Mouse (Mus musculus): ENCODE results near the gene Bik.

The Bik gene

DNA sequence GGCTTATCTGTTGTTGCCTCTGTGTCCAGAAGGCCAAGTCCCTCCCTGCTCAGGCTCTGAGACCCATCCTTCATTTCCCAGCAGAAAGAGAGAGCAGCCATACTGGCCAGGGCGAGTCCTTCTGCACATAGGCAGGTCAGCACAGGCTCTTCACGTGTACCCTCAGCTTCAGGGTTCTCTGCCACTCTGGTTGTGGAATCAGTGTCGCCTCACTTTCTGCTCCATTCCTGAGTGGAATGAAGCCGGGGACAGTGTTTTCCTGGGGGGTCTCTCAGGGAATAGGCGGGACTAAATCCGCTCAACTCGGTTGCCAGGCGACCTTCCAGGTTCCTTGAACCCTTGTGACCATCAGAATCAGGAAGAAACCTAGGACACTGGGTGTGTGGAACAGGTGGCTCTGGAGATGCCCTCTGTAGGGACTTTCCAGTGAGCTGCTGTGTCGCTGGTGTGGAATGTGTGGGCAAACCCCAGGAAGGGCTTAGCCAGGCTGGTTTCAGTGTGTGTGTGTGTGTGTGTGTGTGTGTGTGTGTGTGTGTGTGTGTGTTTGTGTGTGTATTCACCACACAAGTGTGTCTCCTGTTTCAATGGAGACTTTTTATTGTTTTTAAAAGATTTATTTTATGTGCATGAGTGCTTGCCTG, 15.1 kb downstream of the Bik start:
- intact Hi-C loops (cut with DNase I) = no loop called here

DNA sequence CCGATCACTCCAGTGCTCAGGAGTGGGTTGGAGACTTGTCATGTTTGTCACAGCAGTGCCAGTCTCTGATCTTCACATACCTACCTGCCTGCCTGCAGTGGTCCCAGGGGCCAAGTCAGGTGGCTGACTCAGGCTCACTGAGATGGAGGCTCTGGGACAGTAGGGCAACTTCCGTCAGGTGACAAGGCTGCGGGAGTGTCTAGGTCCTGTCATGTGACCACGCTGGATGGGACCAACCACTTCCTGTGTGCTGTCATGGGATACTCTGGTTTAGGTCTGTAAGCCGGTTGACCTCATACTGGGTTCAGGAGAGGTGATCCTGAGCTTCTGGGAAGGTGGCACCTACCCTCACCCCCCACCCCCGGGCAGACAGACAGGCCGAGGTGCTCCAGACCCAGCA, 19.4 kb downstream of the Bik start:
- intact Hi-C loops (cut with DNase I) = no loop called here

DNA sequence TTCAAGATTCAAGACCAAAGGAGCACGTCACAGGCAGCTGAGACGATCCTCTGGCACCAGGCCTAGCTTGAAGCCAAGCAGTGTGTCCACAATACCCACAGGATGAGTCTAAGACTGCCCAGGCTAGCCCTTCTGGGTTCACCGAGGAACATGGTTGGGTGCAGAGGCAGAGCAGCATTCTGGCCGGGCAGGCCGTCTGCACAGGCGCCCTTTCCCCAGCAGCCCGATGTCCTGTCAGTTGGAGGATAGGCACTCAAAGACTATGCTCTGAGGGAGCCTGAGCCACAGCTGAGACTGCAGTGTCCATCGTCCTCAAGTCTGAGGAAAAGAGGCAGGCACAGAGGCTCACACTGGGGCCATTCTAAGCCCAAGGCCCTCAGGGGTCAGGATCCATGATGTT, 20.5 kb downstream of the Bik start:
- intact Hi-C loops (cut with DNase I) = no loop called here

DNA sequence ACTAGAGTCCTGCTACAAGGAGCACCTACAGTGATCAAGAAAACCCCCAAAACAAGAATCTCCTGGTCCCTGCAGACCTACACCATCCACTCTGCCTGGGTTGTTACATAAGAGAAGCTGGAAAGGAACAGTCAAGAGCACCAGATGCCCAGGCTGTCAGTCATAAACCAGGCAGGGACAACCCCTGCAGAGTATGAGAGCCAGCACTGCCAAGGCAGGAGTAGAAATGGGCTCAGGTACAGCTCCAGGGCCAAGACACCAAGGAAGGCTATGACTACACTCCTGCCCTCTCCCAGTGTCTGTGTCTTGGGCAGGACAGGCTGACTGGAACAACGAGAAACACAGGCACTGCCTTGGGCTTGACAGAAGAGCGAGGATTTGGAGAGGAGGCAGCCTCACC, 23.5 kb downstream of the Bik start:
- intact Hi-C loops (cut with DNase I) = no loop called here

DNA sequence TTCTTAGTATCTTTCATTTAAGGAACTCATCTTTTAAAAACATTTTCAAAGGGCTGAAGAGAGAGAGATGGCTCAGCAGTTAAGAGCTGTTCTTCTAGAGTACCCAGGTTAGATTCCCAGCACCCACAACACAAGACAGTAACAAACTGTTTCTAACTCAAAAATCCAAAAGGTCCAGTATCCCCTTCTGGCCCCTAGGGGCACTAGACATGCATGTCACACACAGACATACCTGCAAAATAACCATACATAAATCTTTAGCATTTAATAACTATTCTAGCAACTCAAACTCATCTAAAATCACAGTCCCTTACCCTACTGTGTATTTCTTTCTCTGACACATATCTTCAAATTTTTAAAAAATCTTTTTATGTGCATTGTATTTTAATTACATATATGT, 27.2 kb downstream of the Bik start:
- intact Hi-C loops (cut with DNase I) = no loop called here

DNA sequence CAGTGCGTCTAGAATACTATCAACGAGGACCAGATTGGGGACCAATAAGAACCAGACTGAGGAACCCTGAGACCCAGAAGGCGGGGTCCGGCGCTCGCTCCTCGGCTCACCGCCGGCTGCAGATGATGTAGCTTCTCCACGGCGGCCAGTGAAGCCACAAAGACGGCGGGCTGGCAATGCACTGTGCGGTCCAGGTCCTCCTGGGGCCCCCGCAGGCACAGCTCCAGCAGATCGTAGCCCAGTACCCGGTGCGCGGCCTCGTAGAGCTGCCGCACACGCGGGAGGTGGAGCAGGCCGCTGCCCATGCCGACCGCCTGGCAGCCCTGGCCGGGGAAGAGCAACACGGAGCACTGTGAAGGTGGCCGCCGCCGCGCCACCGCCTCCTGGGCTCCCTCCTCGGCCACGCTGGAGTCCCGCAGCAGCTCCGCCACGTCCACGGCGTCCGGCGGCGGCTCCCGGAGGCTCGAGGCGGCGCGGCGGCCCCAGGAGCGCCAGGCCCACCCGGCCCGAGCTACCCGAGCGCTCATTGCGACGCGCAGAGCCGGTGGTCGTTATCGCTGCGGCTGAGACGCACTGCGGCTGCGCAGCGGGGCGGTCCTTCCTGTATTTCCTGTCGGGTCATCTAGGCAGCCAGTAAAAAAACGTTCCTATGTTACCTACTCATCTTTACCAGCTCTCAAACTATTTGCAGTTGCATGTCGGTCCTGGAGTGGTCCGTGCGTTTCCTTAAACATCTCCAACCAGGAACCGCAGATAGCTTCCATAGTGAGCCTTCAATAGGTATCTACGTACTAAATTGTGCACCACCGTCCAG, 28.7 kb downstream of the Bik start:
- intact Hi-C loops (cut with DNase I) = no loop called here

DNA sequence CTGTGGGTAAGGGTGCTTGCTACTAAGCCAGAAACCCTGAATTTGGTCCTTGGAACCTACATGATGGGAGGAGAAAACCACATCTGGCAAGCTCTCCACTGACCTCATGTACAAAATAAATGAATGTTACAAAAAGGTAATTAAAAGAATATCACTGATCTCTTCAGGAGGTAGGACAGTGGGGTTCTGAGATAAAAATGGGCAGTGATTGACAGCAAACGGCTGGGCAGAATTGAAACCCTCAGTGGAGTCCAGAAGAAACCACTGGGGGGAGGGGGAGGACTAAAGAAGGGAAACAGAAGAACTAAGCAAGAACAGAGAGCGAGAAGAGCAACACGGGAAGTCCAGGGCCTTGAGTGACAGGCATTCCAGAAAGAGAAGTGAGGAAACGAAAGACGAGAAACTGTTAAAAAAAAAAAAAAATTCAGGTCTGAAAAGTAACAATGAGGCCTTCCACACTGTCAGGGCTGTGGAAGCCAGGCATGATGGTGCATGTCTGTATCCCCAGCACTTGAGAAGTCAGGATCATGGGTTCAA, 34.3 kb downstream of the Bik start:
- intact Hi-C loops (cut with DNase I) = no loop called here

DNA sequence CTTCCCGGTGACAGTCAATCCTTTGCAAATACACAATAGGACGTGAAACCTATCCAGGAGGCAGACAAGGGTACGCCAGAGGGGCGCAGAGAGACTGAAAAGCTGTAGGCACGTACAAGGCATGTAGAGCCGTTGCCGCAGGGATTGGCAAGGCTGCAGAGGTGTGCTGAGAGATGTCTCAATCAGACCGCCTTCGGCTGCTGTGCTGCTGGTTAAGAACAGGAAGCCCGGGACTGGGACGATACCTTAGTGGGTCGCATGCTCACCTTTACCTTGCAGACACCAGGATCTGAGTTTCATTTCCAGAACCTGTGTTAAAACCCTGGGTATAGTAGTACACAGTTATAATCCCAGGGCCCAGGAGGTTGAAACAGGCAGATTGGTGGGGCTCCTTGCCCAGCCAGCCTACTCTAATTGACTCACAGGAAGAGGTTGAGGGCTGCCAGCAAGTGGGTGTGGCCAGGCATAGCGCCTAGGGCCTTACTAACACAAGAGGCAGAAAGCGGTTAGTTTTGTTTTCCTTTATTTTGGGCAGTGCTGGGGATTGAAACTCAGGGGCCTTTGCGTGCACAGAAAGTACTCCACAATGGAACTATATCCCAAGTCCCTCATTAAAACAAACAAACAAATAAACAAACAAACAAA, 36.1 kb downstream of the Bik start:
- intact Hi-C loops (cut with DNase I) = no loop called here

DNA sequence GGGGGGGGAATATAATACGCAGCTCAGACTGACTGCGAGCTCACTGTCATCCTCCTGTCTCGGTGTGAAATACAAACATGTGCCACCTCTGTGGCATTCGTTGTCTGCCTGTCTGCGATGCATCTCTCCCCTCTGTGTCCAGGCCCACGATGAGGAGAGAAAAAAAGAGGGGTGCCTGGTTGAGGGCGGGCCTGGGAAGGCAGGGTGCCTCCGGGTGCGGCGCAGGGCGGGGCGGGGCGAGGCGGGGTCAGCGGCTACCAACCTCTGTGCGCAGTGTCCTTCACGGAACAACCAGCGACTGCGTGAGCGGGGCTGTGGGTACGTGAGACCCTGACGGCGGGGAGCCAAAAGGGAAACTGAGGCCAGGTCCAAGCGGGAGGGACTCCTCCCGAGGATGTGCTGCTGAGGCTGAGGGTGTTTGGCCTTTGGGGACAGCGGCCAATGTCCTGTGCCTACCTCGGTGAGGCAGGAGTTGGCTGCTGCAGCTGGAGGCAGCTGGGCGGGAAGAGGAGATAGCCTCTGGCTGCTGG, 36.7 kb downstream of the Bik start, which contains the start of the genes Tspo and Mcat:
Gene Tspo (plus strand): TSS at position 266 of the 530 bp plus-strand sequence.
Gene Mcat (minus strand): TSS at position 461 of the 530 bp plus-strand sequence.
- intact Hi-C loops (cut with DNase I) = no loop called here

DNA sequence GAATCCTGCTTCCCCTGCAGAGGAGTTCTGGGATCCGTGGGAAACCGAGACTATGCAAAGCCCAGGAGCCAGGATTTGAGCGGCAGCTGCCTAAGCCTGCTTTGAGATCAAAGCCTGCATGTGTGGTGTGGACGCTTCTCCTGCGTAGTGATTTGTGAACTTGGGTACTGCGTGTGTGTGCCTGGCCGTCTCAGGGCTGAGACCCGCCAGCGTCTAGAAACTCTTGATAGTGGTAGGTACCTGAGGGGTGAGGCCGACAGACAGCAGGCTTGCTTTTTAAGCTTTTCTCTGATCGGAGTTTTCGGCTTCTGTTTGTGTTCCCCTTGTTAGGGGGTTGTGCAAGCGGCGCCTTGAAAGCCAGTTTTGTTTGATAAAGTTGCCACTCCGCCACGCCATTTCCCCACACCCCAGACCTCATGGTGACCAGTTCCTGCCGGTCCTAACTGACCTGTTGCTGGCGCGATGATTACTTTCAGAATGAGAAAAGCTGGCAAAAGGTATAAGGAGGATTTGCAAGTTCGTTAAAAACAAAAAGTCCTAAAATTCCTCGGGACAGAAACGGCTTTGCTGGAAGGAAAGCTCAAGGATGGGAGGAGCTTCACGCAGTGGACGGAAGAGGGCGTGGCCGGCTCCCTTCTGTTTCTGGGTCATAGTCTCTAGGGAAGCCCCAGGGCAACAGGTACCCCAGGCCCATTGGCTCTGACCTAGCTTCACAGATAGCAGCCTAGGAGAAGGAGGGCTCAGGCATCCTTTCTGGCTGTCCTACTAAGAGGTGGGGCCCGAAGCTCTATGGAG, 37.4 kb downstream of the Bik start:
- intact Hi-C loops (cut with DNase I) = no loop called here

DNA sequence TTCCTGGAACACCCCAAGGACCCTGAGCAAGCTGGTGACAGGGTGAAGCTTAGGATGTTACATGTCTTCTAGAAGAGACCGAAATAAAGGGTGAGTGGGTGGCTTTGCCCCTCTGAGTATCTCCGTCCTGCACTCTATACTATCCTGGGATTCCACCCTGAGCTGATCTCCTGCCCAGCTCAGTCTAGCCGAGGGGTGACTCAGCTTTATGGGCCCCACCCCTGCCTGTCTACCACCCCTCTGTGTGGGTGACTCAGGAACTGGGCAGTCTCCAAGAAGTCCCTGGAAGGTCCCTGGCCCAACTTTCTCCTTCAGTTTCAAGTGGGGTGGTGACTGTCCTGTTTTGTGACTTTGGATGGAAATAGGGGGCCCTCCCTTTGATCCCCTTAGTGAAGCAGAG, 38.8 kb downstream of the Bik start:
- intact Hi-C loops (cut with DNase I) = no loop called here

DNA sequence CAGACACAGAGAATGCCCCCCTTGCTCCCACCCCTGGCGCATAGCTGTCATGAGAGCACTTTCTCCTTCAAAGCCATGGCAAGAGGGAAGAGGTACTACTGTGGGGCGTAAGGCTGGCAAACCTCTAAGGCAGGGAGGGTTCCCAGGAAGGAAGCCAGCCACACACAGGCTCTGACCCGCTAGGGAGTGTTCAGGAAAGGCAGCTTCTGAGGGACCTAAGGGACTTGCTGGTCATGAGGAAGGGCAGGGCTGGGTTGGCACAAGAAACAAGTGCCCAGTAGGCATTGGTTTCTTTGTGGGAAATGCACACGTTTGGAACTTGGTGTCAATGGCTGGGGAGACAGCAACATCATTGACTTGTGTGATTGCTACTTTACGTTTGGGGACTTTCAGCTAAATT, 39.3 kb downstream of the Bik start:
- intact Hi-C loops (cut with DNase I) = no loop called here

DNA sequence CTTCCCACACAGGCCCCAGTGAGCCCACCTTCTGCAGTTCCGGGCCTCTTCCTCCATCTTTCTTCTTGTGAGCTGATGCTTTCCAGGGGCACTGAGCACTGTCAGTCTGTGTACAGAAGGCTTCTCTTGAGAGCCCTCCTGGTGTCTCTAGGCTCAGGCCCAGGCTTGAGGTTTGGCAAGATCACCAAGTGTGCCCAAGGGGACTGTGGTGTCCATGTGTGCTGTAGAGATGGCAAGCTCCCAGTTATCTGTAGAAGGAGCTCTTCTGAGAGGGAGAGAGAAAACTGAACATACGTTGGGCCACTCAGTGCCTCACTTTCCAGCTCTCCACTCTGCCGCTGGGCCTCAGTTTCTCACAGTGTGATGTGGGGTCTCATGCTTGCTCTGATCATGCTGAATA, 41.1 kb downstream of the Bik start:
- intact Hi-C loops (cut with DNase I) = no loop called here

DNA sequence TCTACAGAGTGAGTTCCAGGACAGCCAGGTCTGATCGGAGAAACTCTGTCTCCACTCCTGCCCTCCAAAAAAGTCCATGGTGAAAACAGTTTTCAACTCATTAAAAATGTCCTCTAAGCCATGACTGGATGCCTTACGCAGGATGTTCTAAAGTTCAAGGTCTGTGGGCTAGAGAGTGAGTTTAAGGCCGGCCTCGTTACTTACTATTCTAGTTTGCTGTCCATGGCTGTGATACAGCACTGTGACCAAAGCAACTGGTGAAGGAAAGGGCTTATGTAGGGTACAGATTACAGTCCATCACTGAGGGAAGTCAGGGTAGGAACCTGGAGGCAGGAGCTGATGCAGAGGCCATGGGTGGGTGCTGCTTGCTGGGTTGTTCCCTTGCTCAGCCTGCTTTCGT, 41.9 kb downstream of the Bik start:
- intact Hi-C loops (cut with DNase I) = no loop called here

DNA sequence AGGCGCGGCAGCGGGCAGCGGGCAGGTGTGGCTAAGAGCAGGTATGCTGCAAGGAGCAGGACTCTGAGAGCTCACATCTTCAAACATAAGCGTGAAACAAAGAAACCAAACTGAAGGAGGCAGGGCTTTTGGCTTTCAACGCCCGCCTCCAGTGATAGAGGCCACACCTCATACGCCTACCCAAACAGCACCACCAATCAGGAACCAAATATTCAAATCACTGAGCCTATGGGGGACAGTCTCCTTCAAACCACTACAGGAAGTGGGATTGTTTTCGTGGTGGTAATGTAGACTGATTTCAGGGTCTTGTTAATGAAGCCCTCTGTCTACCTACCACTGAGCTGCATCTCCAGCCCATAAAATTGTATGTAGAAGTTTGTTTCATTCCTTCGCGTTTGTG, 43.0 kb downstream of the Bik start:
- intact Hi-C loops (cut with DNase I) = no loop called here

DNA sequence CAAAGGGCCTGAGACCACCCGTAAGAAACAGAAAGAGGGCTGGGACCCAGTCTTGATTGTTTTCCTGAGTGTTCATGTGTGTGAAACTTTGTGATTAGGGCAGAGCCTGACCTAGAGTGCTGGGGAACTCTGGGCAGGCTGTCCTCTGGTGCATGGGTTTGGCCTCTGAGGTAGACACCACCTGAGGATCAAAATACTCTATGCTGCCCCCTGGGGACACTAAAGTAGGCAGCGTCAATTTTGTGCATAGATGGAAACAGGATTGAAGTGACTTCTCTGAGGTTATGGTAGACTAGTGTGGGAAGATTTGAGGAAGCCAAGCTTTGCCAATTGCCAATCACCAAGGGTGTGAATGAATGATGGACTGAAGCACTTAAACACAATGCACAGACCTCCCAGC, 44.0 kb downstream of the Bik start:
- intact Hi-C loops (cut with DNase I) = no loop called here

DNA sequence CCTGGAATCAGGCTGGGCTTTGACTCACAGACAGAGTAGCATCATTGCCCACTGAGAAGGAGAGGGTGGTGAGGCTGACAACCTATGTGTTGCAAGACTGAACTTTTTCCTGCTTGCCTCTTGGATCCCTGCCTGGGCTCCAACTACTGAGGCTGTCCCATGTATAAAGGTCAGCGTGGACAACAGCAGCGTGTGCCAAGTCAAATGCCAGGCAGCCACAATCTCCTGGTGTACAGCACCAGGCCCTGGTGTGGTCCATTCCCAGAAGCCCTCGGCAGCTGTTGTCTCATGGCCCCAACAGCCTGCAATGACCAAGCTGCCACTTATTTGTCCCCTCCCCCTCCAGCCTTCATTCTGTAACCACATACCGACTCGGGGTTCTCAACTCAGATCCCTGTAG, 45.0 kb downstream of the Bik start:
- intact Hi-C loops (cut with DNase I) = no loop called here

DNA sequence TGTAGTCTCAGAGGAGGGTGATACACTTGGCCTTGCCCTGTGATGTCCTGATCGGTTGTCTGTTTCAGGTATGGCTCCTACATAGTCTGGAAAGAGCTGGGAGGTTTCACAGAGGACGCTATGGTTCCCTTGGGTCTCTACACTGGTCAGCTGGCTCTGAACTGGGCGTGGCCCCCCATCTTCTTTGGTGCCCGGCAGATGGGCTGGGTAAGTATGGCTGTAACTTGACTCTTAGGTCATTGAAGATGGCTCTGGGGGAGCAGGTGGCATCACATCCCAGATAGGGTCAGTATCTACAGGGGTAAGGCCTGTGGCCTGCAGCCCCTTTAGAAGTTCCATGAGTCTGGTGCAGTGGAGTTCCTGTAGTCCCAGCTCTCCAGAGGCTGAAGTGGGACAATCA, 45.5 kb downstream of the Bik start:
- intact Hi-C loops (cut with DNase I) = no loop called here

DNA sequence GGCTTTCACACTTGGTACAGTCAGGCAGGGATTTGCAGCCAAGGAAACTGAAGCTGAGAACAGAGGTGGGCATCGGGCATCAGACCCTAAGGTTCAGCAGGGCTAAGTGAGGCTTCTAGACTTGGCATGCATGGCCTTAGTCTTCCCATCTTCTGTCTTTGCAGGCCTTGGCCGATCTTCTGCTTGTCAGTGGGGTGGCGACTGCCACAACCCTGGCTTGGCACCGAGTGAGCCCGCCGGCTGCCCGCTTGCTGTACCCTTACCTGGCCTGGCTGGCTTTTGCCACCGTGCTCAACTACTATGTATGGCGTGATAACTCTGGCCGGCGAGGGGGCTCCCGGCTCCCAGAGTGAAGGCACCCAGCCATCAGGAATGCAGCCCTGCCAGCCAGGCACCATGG, 46.9 kb downstream of the Bik start:
- intact Hi-C loops (cut with DNase I) = no loop called here

DNA sequence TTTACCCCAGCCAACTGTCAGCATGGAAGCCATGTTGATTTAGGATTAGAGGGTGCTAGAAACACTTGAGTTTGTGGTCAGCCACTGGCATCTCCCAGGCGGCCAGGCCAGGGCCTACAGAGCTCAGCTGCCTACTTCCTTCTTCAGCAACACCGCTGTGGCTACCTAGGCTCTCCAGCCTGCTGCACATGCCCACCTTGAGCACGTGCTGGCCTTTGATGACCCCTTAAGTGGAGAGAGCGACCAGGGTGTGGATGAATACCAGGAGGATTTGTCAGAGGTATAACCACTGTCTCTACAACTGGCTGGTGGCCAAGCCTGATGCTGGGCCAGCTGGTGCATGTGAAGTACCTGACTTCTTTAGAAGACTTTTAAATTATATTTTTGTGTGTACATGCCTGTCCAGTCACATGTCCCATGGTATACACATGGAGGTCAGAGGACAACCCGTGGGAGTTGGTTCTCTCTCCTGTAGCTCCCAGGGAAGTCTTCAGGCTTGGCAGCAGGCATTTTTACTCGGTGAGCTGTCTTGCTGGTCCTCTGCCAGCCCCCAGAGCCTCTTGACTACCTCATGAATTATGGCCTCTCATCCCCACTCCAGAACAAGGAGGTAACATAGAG, 48.2 kb downstream of the Bik start:
- intact Hi-C loops (cut with DNase I) = no loop called here

DNA sequence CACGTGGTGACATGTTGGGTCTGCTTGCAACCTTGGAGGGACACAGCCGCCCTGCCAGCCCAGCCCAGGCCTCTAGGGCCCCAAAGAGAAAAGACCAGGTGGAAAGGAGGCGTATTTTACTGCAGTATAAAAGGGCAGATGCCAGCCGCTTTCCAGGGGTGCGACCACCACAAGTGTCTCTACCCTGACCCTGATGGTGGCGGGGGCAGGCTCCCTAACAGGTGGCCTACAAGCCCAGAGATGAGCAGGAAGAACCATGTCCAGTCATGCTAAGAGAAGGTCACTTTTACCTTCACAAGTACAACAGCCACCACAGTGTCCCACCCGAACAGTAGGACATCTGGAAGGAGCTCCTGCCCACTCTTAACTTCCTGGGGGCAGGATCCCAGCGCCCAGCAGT, 48.9 kb downstream of the Bik start:
- intact Hi-C loops (cut with DNase I) = no loop called here
